In genomic region chr13:29768104-29768503, GRCm38 (mm10) we compare ENCODE assay signal across 20 mouse cellular contexts.
DNase-seq lines count a peak whose midpoint lies in the region; ATAC-seq and TF ChIP-seq lines count a peak whose summit lies in the region.
"Had no signal": no experiment of that assay in that cellular context is flagged by ENCODE, and none has a peak within 500 bp of the region (broad histone marks: within the 10 kb centered on the region; RNA-seq: fewer than 3 reads in every experiment).

No protein-coding gene starts in this region.

- H3K79me2 ChIP-seq in heart, adult 2 months (replicated peaks; ENCODE audit: control insufficient read depth, insufficient read depth, low read length): no peaks in the 10 kb centered on the region; the same call in 1 of the 2 replicates

- no peak overlapping the region for H3K9ac ChIP-seq in heart, adult 2 months (ENCODE audit: low read depth, low read length)
- H3K9ac ChIP-seq: embryonic facial prominence, embryonic 13.5 days; heart, embryonic 15.5 days; hindbrain, embryonic 14.5 days had no signal

- H3K9me3 ChIP-seq in heart, embryonic 10.5 days: no peaks in the 10 kb centered on the region
- H3K9me3 ChIP-seq: embryonic facial prominence, embryonic 13.5 days; heart, embryonic 15.5 days; hindbrain, embryonic 10.5 days had no signal

- no peak for TF ChIP-seq CTCF in heart, adult 2 months (IDR thresholded peaks at IDR 0.05)

- H3K27ac ChIP-seq in heart, embryonic 10.5 days: 0 out of 2 replicates have a peak overlapping the region, but pooled peaks have one; percentile 43
- no peak overlapping the region for H3K27ac ChIP-seq in heart, adult 2 months
- H3K27ac ChIP-seq: embryonic facial prominence, embryonic 13.5 days; gastrocnemius, adult 2 months; hindbrain, embryonic 14.5 days had no signal

- H3K4me3 ChIP-seq in heart, embryonic 10.5 days: no peak overlapping the region
- H3K4me3 ChIP-seq in heart, adult 2 months: no peak overlapping the region
- H3K4me3 ChIP-seq: embryonic facial prominence, embryonic 13.5 days; gastrocnemius, adult 2 months; heart, embryonic 15.5 days; hindbrain, embryonic 10.5 days had no signal

- no peak for TF ChIP-seq POLR2A in heart, adult 2 months (IDR thresholded peaks at IDR 0.05; ENCODE audit: insufficient read depth, low read depth, low read length)

- no peak for DNase-seq in heart, embryonic 10.5 days (ENCODE audit: low spot score)
- no peak for DNase-seq in heart, adult 2 months
- no peak for DNase-seq in layer of hippocampus, postnatal 36 days
- no peak for DNase-seq in thymus, postnatal 14 days
- DNase-seq: adrenal gland, postnatal 10 days; cerebellum, adult 11 months; cerebellum, adult 9-10 months; cerebellum, postnatal 25 days; gastrocnemius, adult 2 months; gastrocnemius, postnatal 25 days; heart, postnatal 14 days had no signal

- WGBS in heart, embryonic 10.5 days: 76% methylated on average over 1 of the region's 1 CpGs
- 81% methylated on average over 1 of the region's 1 CpGs for WGBS in heart, adult 2 months

- TF ChIP-seq EP300 in heart, adult 2 months (IDR thresholded peaks at IDR 0.05; ENCODE audit: insufficient read depth, low read depth, low read length): no peak

- intact Hi-C loops in heart, adult 2 months (cut with DNase I): no loop called here

- H3K36me3 ChIP-seq in heart, embryonic 10.5 days: no peaks in the 10 kb centered on the region
- no peaks in the 10 kb centered on the region; the same call in none of the 2 replicates for H3K36me3 ChIP-seq in heart, adult 2 months (ENCODE audit: control insufficient read depth, insufficient read depth, low read length)
- H3K36me3 ChIP-seq: embryonic facial prominence, embryonic 13.5 days; heart, embryonic 15.5 days; hindbrain, embryonic 10.5 days had no signal

- no peaks in the 10 kb centered on the region for H3K27me3 ChIP-seq in heart, embryonic 10.5 days (ENCODE audit: insufficient read depth, poor library complexity, severe bottlenecking)
- no peaks in the 10 kb centered on the region for H3K27me3 ChIP-seq in heart, adult 2 months (ENCODE audit: control insufficient read depth, insufficient read depth, low read length)
- H3K27me3 ChIP-seq: CH12.LX; embryonic facial prominence, embryonic 13.5 days; heart, embryonic 15.5 days had no signal

- peaks cover 16% of the 10 kb centered on the region; the same call in 1 of the 2 replicates for H3K4me1 ChIP-seq in heart, embryonic 10.5 days
- peaks cover 7% of the 10 kb centered on the region for H3K4me1 ChIP-seq in heart, adult 2 months (ENCODE audit: control insufficient read depth, insufficient read depth, low read length)

- peak; percentile 77 for ATAC-seq in common myeloid progenitor, adult 5-6 weeks (replicated peaks; ENCODE audit: low read depth, poor library complexity, severe bottlenecking)
- ATAC-seq in megakaryocyte progenitor cell, adult 5-6 weeks (replicated peaks; ENCODE audit: poor library complexity): peak; percentile 68
- no peak for ATAC-seq in activated CD4-positive, CD25-positive, alpha-beta regulatory T cell, adult 4 months
- ATAC-seq: forebrain, embryonic 14.5 days had no signal
